Mouse (Mus musculus) hindlimb bud, embryonic 11.5 days (tissue): ENCODE results near the gene Olfr1179.
"Not testable (repeated sequence)": the region's sequence is repeated elsewhere in the genome, so short reads cannot be mapped to it uniquely, and the experiment has no call there.

Source experiments
- DNase-seq: peaks from one replicate; pipeline ENCODE4 v3.0.0-alpha.2; 2012; ENCODE audit warnings: low read depth, low spot score; ENCODE audit errors: extremely low spot score

The Olfr1179 gene

DNA sequence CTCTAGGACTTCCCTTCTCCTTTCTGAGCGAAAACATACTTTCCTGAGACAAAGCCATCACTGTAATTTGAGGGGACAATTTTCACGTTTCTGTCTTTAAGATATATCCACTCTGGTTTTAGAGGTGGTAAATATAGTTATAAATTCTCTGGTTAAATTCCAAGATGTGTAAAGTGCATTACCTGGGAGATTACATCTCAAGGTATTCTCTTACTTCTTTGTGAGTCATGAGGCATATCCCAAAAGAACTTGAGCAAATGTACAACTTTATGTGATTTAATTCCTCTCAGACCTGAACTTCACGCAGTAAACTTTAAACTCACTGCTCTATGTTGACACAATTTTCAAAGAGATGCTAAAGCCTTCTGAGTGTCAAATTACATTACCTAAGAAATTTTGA is at the start of gene Olfr1179:
TSS of gene Olfr1179 (minus strand) at position 101 of the 400 bp plus-strand sequence.
- DNase-seq: no peak

GRCm38 (mm10) chr2:88454567-88454966 is 48.3 kb upstream of the Olfr1179 start, which contains the start of gene Olfr1183:
Olfr1183 (plus strand) TSS chr2:88454867.
- DNase-seq: not testable (repeated sequence)

DNA sequence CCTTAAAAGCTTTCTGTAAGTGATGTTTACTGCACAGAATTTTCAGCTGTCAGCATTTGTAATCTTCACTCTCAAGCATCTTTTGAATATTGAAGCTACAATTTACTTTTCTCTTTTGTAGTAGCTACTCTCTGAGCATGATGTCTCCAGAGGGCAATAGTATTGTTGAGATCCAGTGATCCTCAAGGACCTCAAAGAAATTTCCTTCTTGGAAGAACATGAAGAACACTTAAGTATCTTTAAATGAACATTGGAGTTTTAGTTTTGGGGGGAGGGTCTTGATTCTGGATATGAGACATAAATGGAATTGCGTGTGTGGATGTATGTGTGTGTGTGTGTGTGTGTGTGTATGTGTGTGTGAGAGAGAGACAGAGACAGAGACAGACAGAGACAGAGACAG is 42.8 kb upstream of the Olfr1179 start, which contains the start of gene Gm13757:
TSS of gene Gm13757 (minus strand) at position 101 of the 400 bp plus-strand sequence.
- no peak for DNase-seq

DNA sequence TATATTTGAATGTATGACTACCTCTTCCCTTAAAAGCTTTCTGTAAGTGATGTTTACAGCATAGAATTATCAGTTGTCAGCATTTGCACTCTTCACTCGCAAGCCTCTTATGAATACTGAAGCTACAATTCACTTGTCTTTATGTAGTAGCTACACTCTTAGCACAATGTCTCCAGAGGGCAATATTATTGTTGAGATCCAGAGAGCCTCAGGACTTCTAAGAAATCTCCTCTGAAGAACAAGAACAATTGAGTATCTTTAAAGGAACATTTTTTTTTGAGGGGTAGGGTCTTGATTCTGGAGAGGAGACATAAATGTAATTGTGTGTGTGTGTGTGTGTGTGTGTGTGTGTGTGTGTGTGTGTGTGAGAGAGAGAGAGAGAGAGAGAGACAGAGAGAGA is 19.8 kb upstream of the Olfr1179 start, which contains the start of gene Olfr1181:
TSS of gene Olfr1181 (minus strand) at position 101 of the 400 bp plus-strand sequence.
- no peak for DNase-seq

- DNase-seq: no peak
Observed at GRCm38 (mm10) chr2:88419051-88419450, 12.8 kb upstream of the Olfr1179 start, which contains the start of gene Olfr1180. Olfr1180 (minus strand) TSS chr2:88419151.

DNA sequence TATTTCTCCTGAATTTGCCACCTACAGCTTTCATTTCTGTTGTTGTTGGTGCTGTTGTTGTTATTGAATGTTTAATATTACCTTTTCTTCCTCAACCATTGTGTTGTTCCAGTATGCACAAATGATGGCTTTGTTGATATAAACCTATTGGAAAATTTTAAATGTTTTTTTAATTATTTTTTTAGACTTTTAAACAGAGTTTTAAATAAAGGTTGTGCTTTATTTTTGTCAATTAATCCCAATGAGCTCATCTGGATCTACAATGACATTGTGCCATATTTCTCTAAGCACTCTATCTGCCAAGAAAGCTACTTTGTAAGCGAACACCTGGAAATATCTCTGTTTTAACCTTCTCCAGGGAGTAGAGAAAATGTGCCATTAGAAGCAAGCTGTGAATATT is 19.5 kb downstream of the Olfr1179 start, which contains the start of gene Olfr1178:
TSS of gene Olfr1178 (plus strand) at position 301 of the 400 bp plus-strand sequence.
- DNase-seq: no peak

- peak; percentile 28 for DNase-seq
Observed at GRCm38 (mm10) chr2:88356304-88356703, 49.9 kb downstream of the Olfr1179 start.
